Mouse (Mus musculus): ENCODE measurements around the gene Arhgap31. TPM values are rescaled to one million over a fixed set of nuclear protein-coding genes. Genes with fewer than 3 reads are reported as not detected.
A peak's percentile ranks its signal among the peaks of the same experiment; 100 is the strongest.

The Arhgap31 gene
- polyA plus RNA-seq, 1 experiment from 2014 or later = 17.3 TPM

DNA sequence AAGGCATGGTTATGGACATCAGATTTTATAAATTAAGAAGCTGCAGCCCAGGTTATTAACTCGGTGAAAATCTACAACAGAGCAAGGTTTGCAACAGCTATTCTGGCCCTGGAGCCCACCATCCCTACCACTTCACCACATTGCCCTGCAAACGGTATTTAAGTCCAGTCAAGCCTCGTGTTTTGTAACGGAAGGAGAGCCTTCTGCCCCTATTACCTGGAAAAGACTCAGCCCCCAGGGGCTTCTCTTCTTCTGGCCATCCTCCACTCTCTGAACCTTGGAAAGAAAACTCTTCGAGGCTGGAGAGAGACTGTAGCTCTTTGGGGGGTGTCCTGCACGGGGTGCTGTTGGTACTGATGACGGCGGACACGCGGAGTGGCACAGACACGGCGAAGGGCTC, 104.4 kb downstream of the Arhgap31 start:
- ATAC-seq (ENCODE audit: low read depth) = no peak
- Histone ChIP-seq H3K4me3 (ENCODE audit: low read depth, low read length) (no peak overlapping the region), H3K9ac (ENCODE audit: low read depth, low read length) (no peak overlapping the region), H3K9me3 (ENCODE audit: control insufficient read depth, low read length) (0 out of 2 replicates have a peak, but pooled peaks cover 10% of the 10 kb centered on the region), H3K36me3 (ENCODE audit: control insufficient read depth, insufficient read depth, low read length) (peaks cover 73% of the 10 kb centered on the region), H3K27me3 (replicated peaks; ENCODE audit: control insufficient read depth, insufficient read depth, low read length) (no peaks in the 10 kb centered on the region), H3K4me2 (ENCODE audit: low read depth, low read length) (no peak overlapping the region), H3K27ac (replicated peaks; ENCODE audit: low read depth, low read length) (no peak overlapping the region), H3K4me1 (ENCODE audit: control insufficient read depth, insufficient read depth, low read length) (peaks cover 8% of the 10 kb centered on the region; the same call in 1 of the 2 replicates)
- 72% methylated on average over 12 of the region's 12 CpGs for WGBS
- DNase-seq (ENCODE audit: low spot score) = no peak

DNA sequence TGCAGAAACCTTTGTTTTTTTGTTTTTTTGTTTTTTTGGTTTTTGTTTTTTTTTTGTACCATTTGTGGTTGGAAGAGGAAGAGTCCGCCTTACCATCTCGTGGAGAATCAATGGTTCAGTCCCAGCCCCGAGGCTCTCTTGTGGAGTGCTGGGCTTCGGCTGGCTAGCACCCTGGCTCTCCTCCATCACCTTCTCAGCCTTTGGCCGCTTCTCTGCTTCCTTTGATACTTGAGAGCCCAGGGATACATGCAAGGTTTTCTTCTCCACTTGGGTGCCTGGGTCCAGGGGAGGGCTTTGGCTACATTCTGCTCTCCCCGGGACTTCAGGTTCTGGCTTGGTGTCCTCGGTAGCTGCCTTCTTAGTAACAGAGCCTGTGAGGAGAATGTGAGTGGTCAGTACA, 106.6 kb downstream of the Arhgap31 start:
- no peak overlapping the region for H3K4me2 ChIP-seq (ENCODE audit: low read depth, low read length)
- no peak overlapping the region for H3K27ac ChIP-seq (replicated peaks; ENCODE audit: low read depth, low read length)
- peaks cover 90% of the 10 kb centered on the region for H3K36me3 ChIP-seq (ENCODE audit: control insufficient read depth, insufficient read depth, low read length)
- ATAC-seq (ENCODE audit: low read depth) = no peak
- 82% methylated on average over 7 of the region's 7 CpGs for WGBS
- no peak for DNase-seq (ENCODE audit: low spot score)
- no peak overlapping the region for H3K4me3 ChIP-seq (ENCODE audit: low read depth, low read length)
- no peaks in the 10 kb centered on the region for H3K4me1 ChIP-seq (ENCODE audit: control insufficient read depth, insufficient read depth, low read length)
- 0 out of 2 replicates have a peak, but pooled peaks cover 10% of the 10 kb centered on the region for H3K9me3 ChIP-seq (ENCODE audit: control insufficient read depth, low read length)
- no peak overlapping the region for H3K9ac ChIP-seq (ENCODE audit: low read depth, low read length)
- no peaks in the 10 kb centered on the region for H3K27me3 ChIP-seq (replicated peaks; ENCODE audit: control insufficient read depth, insufficient read depth, low read length)

DNA sequence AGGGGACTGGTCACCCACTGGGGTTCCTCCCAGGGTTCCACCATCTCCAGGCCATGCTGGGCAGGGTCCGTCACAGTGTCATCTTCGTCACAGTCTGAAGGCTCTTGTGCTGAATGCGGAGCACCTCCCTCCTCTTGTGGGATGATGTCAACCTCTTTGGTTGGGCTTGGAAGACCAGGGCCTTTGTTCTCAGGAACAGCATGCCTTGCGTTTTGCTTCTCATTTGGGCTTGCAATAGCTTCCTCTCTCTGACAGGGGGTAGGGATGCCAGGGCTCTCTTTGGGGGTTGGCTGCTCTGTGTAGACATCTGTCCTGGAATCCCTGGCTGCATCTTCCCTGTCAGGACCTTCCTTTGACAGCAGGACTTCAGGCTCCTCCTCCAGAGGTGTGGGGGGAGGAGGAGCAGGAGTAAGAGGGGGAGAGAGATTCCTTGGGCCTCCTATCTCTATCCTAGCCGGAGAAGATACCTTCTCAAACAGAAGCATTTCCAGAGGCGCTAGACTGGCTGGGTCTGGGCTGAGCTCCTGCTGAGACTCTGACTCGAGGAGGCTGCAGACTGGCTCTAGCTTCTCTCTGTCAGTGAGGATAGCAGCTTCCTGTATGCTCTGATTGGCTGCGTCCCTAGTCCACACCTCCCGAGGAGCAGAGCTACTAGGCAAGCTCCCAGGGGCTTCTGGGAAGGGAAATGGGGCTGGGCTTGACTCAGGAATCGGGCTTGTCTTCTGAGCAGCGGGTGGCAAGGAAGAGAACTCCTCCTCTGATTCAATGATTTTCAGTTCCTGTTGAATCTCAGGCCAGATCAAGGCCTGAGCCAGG, 109.9 kb downstream of the Arhgap31 start:
- no peak for ATAC-seq (ENCODE audit: low read depth)
- Histone ChIP-seq H3K27ac (replicated peaks; ENCODE audit: low read depth, low read length) (no peak overlapping the region), H3K4me2 (ENCODE audit: low read depth, low read length) (no peak overlapping the region), H3K27me3 (replicated peaks; ENCODE audit: control insufficient read depth, insufficient read depth, low read length) (no peaks in the 10 kb centered on the region), H3K4me3 (ENCODE audit: low read depth, low read length) (no peak overlapping the region), H3K9me3 (ENCODE audit: control insufficient read depth, low read length) (no peaks in the 10 kb centered on the region), H3K4me1 (ENCODE audit: control insufficient read depth, insufficient read depth, low read length) (no peaks in the 10 kb centered on the region), H3K9ac (ENCODE audit: low read depth, low read length) (no peak overlapping the region), H3K36me3 (ENCODE audit: control insufficient read depth, insufficient read depth, low read length) (peaks cover 69% of the 10 kb centered on the region)
- peak; percentile 38 for DNase-seq (ENCODE audit: low spot score)
- 67% methylated on average over 11 of the region's 11 CpGs for WGBS

DNA sequence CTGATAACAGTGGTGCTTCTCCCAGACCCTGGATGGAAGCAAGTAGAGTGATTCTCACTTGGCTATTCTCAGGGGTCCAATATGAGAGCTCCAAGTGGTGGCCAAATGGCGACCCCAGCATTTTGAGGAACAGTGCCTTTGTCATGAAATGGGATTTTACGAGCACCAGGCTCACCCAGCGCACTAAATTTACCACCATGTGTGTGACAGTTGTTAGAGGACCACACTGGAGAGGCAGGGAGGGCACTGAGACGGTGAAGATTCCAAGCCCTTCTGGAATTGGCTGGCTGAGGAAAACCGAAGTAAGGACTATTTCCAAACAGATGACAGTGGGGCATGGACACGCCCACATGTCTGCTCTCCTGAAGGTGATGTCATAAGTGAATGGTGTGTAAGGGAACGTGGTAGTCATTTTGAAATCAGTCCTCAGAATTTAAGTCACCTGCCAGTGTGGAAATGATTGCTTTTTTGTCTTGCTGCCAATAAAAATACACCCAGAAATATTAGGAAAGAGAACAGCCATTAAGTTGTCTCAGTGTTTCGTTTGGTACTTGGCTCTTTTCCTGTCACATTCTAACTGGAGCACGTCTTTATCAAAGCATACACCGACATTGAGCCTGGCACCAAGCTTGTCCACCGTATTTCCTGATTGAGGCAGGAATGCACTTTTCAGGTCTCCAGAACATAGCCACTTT, 113.9 kb downstream of the Arhgap31 start:
- ATAC-seq (ENCODE audit: low read depth) = no peak

DNA sequence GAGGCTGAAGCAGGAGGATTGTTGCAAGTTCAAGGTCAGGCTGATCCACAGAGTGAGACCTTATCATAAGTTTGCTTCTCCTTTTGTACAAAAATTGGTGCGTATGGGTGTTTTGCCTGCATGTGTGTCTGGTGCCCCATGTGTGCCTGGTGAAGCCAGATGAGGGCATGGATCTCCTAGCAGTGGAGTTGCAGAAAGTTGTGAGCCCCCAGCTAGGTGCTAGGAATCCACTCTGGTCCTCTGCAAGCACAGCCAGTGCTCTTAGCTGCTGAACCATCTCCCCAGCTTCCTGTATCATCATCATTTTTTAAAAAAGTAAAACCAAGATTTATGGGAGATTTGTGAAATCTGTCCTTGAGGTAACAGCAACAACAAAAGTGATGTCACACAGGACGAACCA, 116.4 kb downstream of the Arhgap31 start:
- H3K27me3 ChIP-seq (replicated peaks; ENCODE audit: control insufficient read depth, insufficient read depth, low read length) = no peaks in the 10 kb centered on the region
- H3K4me3 ChIP-seq (ENCODE audit: low read depth, low read length) = no peak overlapping the region
- no peaks in the 10 kb centered on the region for H3K9me3 ChIP-seq (ENCODE audit: control insufficient read depth, low read length)
- H3K27ac ChIP-seq (replicated peaks; ENCODE audit: low read depth, low read length) = no peak overlapping the region
- no peak for DNase-seq (ENCODE audit: low spot score)
- no peak overlapping the region for H3K4me2 ChIP-seq (ENCODE audit: low read depth, low read length)
- no peaks in the 10 kb centered on the region for H3K4me1 ChIP-seq (ENCODE audit: control insufficient read depth, insufficient read depth, low read length)
- H3K36me3 ChIP-seq (ENCODE audit: control insufficient read depth, insufficient read depth, low read length) = peaks cover 34% of the 10 kb centered on the region
- H3K9ac ChIP-seq (ENCODE audit: low read depth, low read length) = no peak overlapping the region
- WGBS = 93% methylated on average over 2 of the region's 2 CpGs
- ATAC-seq (ENCODE audit: low read depth) = no peak

More for the DNA sequence above, 113.9 kb downstream of the Arhgap31 start:
- Histone ChIP-seq H3K4me3 (ENCODE audit: low read depth, low read length) (no peak overlapping the region), H3K27ac (replicated peaks; ENCODE audit: low read depth, low read length) (no peak overlapping the region), H3K27me3 (replicated peaks; ENCODE audit: control insufficient read depth, insufficient read depth, low read length) (no peaks in the 10 kb centered on the region), H3K36me3 (ENCODE audit: control insufficient read depth, insufficient read depth, low read length) (peaks cover 40% of the 10 kb centered on the region), H3K4me2 (ENCODE audit: low read depth, low read length) (no peak overlapping the region), H3K9me3 (ENCODE audit: control insufficient read depth, low read length) (no peaks in the 10 kb centered on the region), H3K4me1 (ENCODE audit: control insufficient read depth, insufficient read depth, low read length) (no peaks in the 10 kb centered on the region), H3K9ac (ENCODE audit: low read depth, low read length) (no peak overlapping the region)
- DNase-seq (ENCODE audit: low spot score) = no peak
- WGBS = 70% methylated on average over 11 of the region's 11 CpGs

DNA sequence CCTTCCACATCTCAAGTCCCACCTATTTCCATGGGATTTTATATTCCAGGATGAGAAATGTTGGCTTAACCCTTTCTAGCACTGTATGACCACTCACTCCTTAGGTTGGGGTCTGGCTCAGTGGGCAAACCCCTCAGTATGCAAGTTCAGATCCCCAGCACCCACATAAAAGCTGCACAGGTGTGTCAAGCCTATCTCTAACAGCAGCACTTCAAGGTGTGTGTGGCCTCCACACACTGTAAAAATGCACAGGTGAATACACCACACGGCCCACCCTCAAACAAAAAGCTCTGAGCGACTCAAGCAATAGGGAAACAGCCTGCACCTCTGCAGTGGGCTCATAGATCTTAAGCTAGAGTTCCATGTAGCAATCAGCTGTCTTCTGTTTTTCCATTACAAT, 117.0 kb downstream of the Arhgap31 start:
- WGBS = 85% methylated on average over 2 of the region's 2 CpGs
- no peaks in the 10 kb centered on the region for H3K9me3 ChIP-seq (ENCODE audit: control insufficient read depth, low read length)
- no peaks in the 10 kb centered on the region for H3K27me3 ChIP-seq (replicated peaks; ENCODE audit: control insufficient read depth, insufficient read depth, low read length)
- peaks cover 34% of the 10 kb centered on the region for H3K36me3 ChIP-seq (ENCODE audit: control insufficient read depth, insufficient read depth, low read length)
- ATAC-seq (ENCODE audit: low read depth) = no peak
- no peak overlapping the region for H3K27ac ChIP-seq (replicated peaks; ENCODE audit: low read depth, low read length)
- no peak overlapping the region for H3K4me3 ChIP-seq (ENCODE audit: low read depth, low read length)
- H3K9ac ChIP-seq (ENCODE audit: low read depth, low read length) = no peak overlapping the region
- no peak overlapping the region for H3K4me2 ChIP-seq (ENCODE audit: low read depth, low read length)
- no peak for DNase-seq (ENCODE audit: low spot score)
- no peaks in the 10 kb centered on the region for H3K4me1 ChIP-seq (ENCODE audit: control insufficient read depth, insufficient read depth, low read length)

DNA sequence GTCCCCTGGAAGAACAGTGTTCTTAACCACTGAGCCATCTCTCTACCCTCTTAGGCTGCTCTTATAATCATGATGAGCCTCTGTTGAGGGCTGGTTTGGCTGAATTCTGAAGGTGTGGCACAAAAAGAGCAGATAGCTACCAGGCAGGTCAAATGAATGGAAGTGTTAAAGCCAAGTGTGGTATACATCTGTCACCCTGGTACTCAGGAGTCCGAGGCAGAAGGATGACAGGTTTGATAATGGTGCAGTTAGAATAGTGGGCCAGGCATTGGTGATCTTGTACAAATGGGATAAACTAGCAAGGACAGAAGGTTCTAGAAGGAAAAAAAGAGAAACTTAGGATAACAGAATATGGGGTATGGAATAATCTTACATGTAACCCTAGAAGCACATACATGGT, 118.6 kb downstream of the Arhgap31 start:
- Histone ChIP-seq H3K4me3 (ENCODE audit: low read depth, low read length) (no peak overlapping the region), H3K27ac (replicated peaks; ENCODE audit: low read depth, low read length) (no peak overlapping the region), H3K4me2 (ENCODE audit: low read depth, low read length) (no peak overlapping the region), H3K9ac (ENCODE audit: low read depth, low read length) (no peak overlapping the region), H3K9me3 (ENCODE audit: control insufficient read depth, low read length) (no peaks in the 10 kb centered on the region), H3K27me3 (replicated peaks; ENCODE audit: control insufficient read depth, insufficient read depth, low read length) (no peaks in the 10 kb centered on the region), H3K36me3 (ENCODE audit: control insufficient read depth, insufficient read depth, low read length) (peaks cover 34% of the 10 kb centered on the region), H3K4me1 (ENCODE audit: control insufficient read depth, insufficient read depth, low read length) (no peaks in the 10 kb centered on the region)
- ATAC-seq (ENCODE audit: low read depth) (no peak), DNase-seq (ENCODE audit: low spot score) (no peak)
- WGBS = 88% methylated on average over 1 of the region's 1 CpGs

DNA sequence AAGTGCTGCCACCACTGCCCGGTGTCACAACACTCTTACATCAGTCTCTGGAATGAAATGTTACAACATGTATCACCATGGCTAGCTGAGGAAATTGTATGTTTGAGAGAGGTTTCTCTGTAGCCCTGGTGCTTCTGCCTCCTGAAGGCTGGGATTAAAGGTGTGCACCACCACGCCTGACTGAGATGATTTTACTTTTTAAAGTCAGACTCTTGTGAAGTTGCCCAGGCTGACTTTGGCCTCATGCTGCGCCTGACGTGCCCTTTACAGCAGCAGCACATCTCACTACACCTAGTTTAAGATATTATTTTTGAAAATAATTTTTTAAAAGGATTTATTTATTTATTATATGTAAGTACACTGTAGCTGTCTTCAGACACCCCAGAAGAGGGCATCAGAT, 120.1 kb downstream of the Arhgap31 start:
- Histone ChIP-seq H3K9me3 (ENCODE audit: control insufficient read depth, low read length) (no peaks in the 10 kb centered on the region), H3K27ac (replicated peaks; ENCODE audit: low read depth, low read length) (no peak overlapping the region), H3K4me2 (ENCODE audit: low read depth, low read length) (no peak overlapping the region), H3K4me1 (ENCODE audit: control insufficient read depth, insufficient read depth, low read length) (no peaks in the 10 kb centered on the region), H3K27me3 (replicated peaks; ENCODE audit: control insufficient read depth, insufficient read depth, low read length) (no peaks in the 10 kb centered on the region), H3K36me3 (ENCODE audit: control insufficient read depth, insufficient read depth, low read length) (peaks cover 49% of the 10 kb centered on the region), H3K9ac (ENCODE audit: low read depth, low read length) (no peak overlapping the region), H3K4me3 (ENCODE audit: low read depth, low read length) (no peak overlapping the region)
- WGBS = 92% methylated on average over 4 of the region's 4 CpGs
- ATAC-seq (ENCODE audit: low read depth) (no peak), DNase-seq (ENCODE audit: low spot score) (no peak)
